Mouse (Mus musculus) left cerebral cortex, postnatal 4 days (tissue): ENCODE data around the gene Wfdc16. TPM values are rescaled to one million over a fixed set of nuclear protein-coding genes. Genes with fewer than 3 reads are reported as not detected.
A peak's percentile ranks its signal among the peaks of the same experiment; 100 is the strongest.
"Not testable (repeated sequence)": the region's sequence is repeated elsewhere in the genome, so short reads cannot be mapped to it uniquely, and the experiment has no call there.

ENCODE experiments used
- DNase-seq: peaks from one replicate; pipeline ENCODE4 v3.0.0-alpha.2; 2022
- intact Hi-C: fragments of 180-260 bp; cut with DNase I; formaldehyde crosslinking; loops from one replicate; pipeline ENCODE4 v1.15.1; 2025
- total RNA-seq, 2 experiments: library from RNA; stranded (reverse); gene quantifications; 2 replicates each; pipeline ENCODE4 v1.2.3; 2021

Wfdc16 gene
- total RNA-seq, 2 experiments from 2014 or later, result not detected

DNA sequence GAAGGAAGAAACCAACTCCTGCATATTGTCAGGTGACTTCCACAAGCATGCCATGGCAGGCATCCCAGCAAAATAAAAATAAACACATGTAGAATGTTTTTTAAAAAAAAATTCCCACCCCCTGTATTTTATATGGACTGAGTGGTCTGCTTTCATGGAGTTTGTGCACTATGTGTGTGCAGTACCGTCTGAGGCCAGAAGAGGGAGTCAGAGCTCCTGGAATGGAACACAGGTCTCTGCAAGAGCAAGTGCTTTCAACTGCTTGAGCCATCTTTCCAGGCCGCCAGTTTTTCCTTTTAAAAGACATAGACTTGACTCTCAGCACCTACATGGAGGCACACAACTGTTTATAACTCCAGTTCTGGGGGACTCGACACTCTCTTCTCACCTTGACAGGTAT, 35.1 kb downstream of the Wfdc16 start:
- intact Hi-C loops, result no loop called here
- DNase-seq, result no peak

DNA sequence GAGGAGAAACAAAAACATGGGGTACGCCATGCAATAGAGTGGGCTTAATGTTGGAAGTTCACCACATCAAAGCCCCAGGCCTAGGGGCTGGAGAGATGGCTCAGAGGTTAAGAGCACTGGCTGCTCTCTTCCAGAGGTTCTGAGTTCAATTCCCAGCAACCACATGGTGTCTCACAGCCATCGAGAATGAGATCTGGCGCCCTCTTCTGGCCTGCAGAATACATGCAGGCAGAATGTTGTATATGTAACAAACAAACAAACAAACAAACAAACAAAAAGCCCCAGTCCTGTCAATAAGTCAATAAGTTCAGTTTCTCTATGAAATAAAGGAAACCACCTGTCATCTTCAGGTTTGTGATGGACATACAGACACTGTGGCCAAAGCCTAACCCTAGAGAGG, 38.4 kb downstream of the Wfdc16 start:
- DNase-seq, result no peak
- intact Hi-C loops, result no loop called here

DNA sequence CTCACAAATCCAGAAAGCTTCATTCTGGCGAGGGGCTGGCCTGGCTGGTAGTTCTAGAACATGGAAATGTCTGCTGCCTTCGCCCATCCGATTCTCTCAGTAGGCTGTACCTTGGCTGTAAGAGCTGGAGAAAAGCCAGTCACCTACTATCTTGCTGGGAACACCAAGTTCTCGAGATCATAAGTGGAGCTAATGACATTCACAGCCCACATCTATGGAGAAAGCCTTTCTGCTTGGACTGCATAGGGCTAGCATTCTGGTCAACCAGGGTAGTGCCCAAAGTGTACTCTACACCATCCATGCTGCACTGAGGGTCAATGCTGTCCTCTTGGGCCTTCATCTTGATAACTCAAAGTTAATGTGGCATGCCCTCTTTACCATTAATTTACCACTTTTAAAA, 45.1 kb downstream of the Wfdc16 start, which contains the start of gene Eppin:
TSS of gene Eppin (minus strand) at position 101 of the 400 bp plus-strand sequence.
- intact Hi-C loops, result loop anchor here (2.0 kb wide), 1 partner anchor 133 kb away; no protein-coding TSS in a partner anchor
- no peak for DNase-seq

DNA sequence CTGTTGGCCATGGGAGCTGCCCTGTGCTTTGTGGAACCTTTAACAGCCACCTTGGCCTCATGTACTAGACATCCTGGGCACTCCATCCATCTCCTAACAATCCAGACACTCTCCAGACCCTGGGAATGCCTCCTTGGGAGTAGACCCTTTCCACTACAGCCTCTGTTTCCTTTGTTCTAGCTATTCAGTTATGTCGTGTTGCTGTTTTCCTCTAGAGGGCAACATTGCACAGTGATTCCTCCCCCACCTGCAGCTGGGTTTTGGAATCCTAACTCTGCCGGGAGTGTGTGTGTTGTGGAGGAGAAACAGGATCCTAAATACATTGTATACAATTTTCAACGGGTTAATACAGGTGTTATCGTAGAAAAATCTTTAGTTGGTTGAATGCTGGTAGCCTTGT, 46.6 kb downstream of the Wfdc16 start:
- intact Hi-C loops, result loop anchor here (2.0 kb wide), 1 partner anchor 135 kb away; no protein-coding TSS in a partner anchor
- DNase-seq, result peak; percentile 13

DNA sequence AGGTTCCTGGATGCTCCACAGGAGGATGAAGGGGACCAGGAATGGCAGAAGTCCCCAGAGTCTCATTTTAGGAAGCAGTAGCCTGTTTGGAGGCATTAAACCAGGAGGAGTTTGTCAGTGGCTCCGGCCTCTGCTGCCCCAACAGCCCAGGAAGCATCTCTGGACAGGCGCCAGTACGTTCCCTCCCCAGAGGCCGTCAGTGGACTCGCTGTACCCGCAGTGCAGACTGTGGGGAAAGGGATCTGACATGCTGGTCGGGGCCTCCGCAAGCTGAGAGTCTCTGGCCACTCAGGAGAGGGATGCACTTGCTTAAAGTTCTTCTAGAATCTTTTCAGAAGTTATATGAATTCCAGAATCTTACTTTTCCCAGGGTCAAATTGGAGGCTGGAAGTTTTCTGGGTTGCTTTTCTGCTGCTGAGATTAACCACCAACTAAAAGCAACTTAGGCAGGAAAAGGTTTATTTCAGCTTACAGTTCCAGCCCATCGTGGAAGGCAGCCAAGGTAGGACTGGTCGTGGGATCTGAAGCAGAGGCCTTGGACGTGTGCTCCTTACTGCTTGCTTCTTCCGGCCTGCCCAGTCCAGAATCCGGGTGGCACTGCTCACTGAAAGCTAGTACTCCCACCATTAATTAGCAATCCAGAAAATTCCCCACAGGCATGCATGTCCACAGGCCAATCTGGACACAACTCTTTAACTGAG, 53.4 kb downstream of the Wfdc16 start, which contains the start of gene Wfdc6a:
TSS of gene Wfdc6a (minus strand) at position 423 of the 701 bp plus-strand sequence.
- DNase-seq, intact Hi-C loops: not testable (repeated sequence)

Other genes starting within 250 kb of the Wfdc16 start
- gene Slpi, start 249.7 kb downstream of the Wfdc16 start, total RNA-seq, result under 1 TPM in 1 of 2 experiments, not detected in 1; 0.94 TPM
- under 1 TPM; 0.24 to 0.40 TPM for gene Rbpjl, start 235.7 kb downstream of the Wfdc16 start, total RNA-seq
- gene Matn4, start 233.6 kb downstream of the Wfdc16 start, total RNA-seq, result 1 to 10 TPM; 9.6 to 9.8 TPM
- gene Sdc4, start 194.9 kb downstream of the Wfdc16 start, total RNA-seq, result 10 to 100 TPM in 1 of 2 experiments, 1 to 10 TPM in 1; 9.6 to 12.6 TPM
- 10 to 100 TPM; 42.5 to 45.8 TPM for gene Sys1, start 181.8 kb downstream of the Wfdc16 start, total RNA-seq
- gene Gm20458, start 177.8 kb downstream of the Wfdc16 start, total RNA-seq, result 1 to 10 TPM in 1 of 2 experiments, not detected in 1; 2.9 TPM
- gene Trp53tg5, start 165.1 kb downstream of the Wfdc16 start, total RNA-seq, result not detected
- 10 to 100 TPM; 32.6 to 33.5 TPM for gene Dbndd2, start 152.7 kb downstream of the Wfdc16 start, total RNA-seq
- gene Pigt, start 141.3 kb downstream of the Wfdc16 start, total RNA-seq, result 100 to 1,000 TPM; 109 to 113 TPM
- gene Wfdc2, start 76.4 kb downstream of the Wfdc16 start, total RNA-seq, result 1 to 10 TPM in 1 of 2 experiments, not detected in 1; 2.1 TPM
- not detected for gene Spint3, start 65.3 kb downstream of the Wfdc16 start, total RNA-seq
- gene Wfdc6a, start 53.3 kb downstream of the Wfdc16 start, total RNA-seq, result not detected
- gene Eppin, start 45.2 kb downstream of the Wfdc16 start, total RNA-seq, result not detected
- under 1 TPM in 1 of 2 experiments, not detected in 1; 0.40 TPM for gene Wfdc6b, start 25.3 kb downstream of the Wfdc16 start, total RNA-seq
- gene Wfdc8, start 25.2 kb downstream of the Wfdc16 start, total RNA-seq, result not detected
- not detected for gene Wfdc10, start 17.2 kb upstream of the Wfdc16 start, total RNA-seq
- not detected for gene Wfdc9, start 17.8 kb upstream of the Wfdc16 start, total RNA-seq
- gene Wfdc11, start 35.3 kb upstream of the Wfdc16 start, total RNA-seq, result not detected
- not detected for gene Wfdc13, start 46.3 kb upstream of the Wfdc16 start, total RNA-seq
- gene Spint4, start 59.7 kb upstream of the Wfdc16 start, total RNA-seq, result not detected
- not detected for gene Spint5, start 76.5 kb upstream of the Wfdc16 start, total RNA-seq
- gene Wfdc3, start 107.1 kb upstream of the Wfdc16 start, total RNA-seq, result 1 to 10 TPM in 1 of 2 experiments, under 1 TPM in 1; 0.60 to 1.1 TPM
- 10 to 100 TPM; 35.8 to 38.1 TPM for gene Dnttip1, start 107.2 kb upstream of the Wfdc16 start, total RNA-seq
- gene Ube2c, start 131.1 kb upstream of the Wfdc16 start, total RNA-seq, result 10 to 100 TPM; 10.8 to 14.3 TPM
- not detected for gene Tnnc2, start 141.2 kb upstream of the Wfdc16 start, total RNA-seq
- gene Snx21, start 147.0 kb upstream of the Wfdc16 start, total RNA-seq, result 10 to 100 TPM; 52.8 to 56.9 TPM
- gene Acot8, start 166.1 kb upstream of the Wfdc16 start, total RNA-seq, result 10 to 100 TPM; 20.6 to 20.8 TPM
- gene Zswim3, start 166.3 kb upstream of the Wfdc16 start, total RNA-seq, result 1 to 10 TPM; 6.9 to 8.0 TPM
- gene Zswim1, start 183.9 kb upstream of the Wfdc16 start, total RNA-seq, result 10 to 100 TPM; 17.5 to 17.8 TPM
- gene Spata25, start 189.7 kb upstream of the Wfdc16 start, total RNA-seq, result 1 to 10 TPM; 1.1 to 1.2 TPM
- 10 to 100 TPM; 56.8 to 62.2 TPM for gene Ctsa, start 194.1 kb upstream of the Wfdc16 start, total RNA-seq
- 1 to 10 TPM; 5.1 to 5.6 TPM for gene Neurl2, start 194.7 kb upstream of the Wfdc16 start, total RNA-seq
- 10 to 100 TPM; 63.5 to 71.3 TPM for gene Pltp, start 218.9 kb upstream of the Wfdc16 start, total RNA-seq
- gene Pcif1, start 240.5 kb upstream of the Wfdc16 start, total RNA-seq, result 10 to 100 TPM; 53.9 to 61.4 TPM